Mouse (Mus musculus): ENCODE measurements around the gene Mlh3. TPM values are rescaled to one million over a fixed set of nuclear protein-coding genes. Genes with fewer than 3 reads are reported as not detected.

Mlh3 gene
- total RNA-seq (2023), result 10 to 100 TPM; 10.6 to 12.9 TPM

GRCm38 (mm10) chr12:85270319-85270718 is at the start of gene Mlh3:
Mlh3 (minus strand) TSS chr12:85270599.

GRCm38 (mm10) chr12:85288486-85289156 is 18.2 kb upstream of the Mlh3 start, which contains the start of gene Zc2hc1c:
Zc2hc1c (plus strand) TSS chr12:85288591.

GRCm38 (mm10) chr12:85287809-85288485 is 17.5 kb upstream of the Mlh3 start, which contains the start of gene Acyp1:
Acyp1 (minus strand) TSS chr12:85288438.

GRCm38 (mm10) chr12:85219236-85219904 is 51.0 kb downstream of the Mlh3 start, which contains the start of gene Eif2b2:
Eif2b2 (plus strand) TSS chr12:85219481.

Other genes starting within 250 kb of the Mlh3 start
- gene Prox2, start 159.8 kb downstream of the Mlh3 start, total RNA-seq (2023), result 1 to 10 TPM; 1.7 to 4.2 TPM
- gene Dlst, start 159.8 kb downstream of the Mlh3 start, total RNA-seq (2023), result 100 to 1,000 TPM; 399 to 410 TPM
- gene Rps6kl1, start 119.3 kb downstream of the Mlh3 start, total RNA-seq (2023), result not detected
- 1 to 10 TPM in 1 of 2 experiments, under 1 TPM in 1; 0.60 to 1.3 TPM for gene Pgf, start 92.8 kb downstream of the Mlh3 start, total RNA-seq (2023)
- gene Eif2b2, start 51.1 kb downstream of the Mlh3 start, total RNA-seq (2023), result 100 to 1,000 TPM; 116 to 120 TPM
- 10 to 100 TPM; 10.5 to 14.9 TPM for gene Acyp1, start 17.8 kb upstream of the Mlh3 start, total RNA-seq (2023)
- under 1 TPM in 1 of 2 experiments, not detected in 1; 0.15 TPM for gene Zc2hc1c, start 18.0 kb upstream of the Mlh3 start, total RNA-seq (2023)
- 10 to 100 TPM; 58.0 to 61.1 TPM for gene Nek9, start 68.8 kb upstream of the Mlh3 start, total RNA-seq (2023)
- gene Tmed10, start 104.2 kb upstream of the Mlh3 start, total RNA-seq (2023), result 100 to 1,000 TPM; 281 to 296 TPM
- gene Fos, start 203.3 kb upstream of the Mlh3 start, total RNA-seq (2023), result 1,000 to 10,000 TPM; 4,493 to 5,655 TPM